Mouse (Mus musculus): ENCODE results near the gene Ebi3.
A peak's percentile ranks its signal among the peaks of the same experiment; 100 is the strongest.
"Not testable (repeated sequence)": the region's sequence is repeated elsewhere in the genome, so short reads cannot be mapped to it uniquely, and the experiment has no call there.

Gene Ebi3

GRCm38 (mm10) chr17:55952447-55953027 is at the start of gene Ebi3:
TSS of gene Ebi3 (plus strand) at chr17:55952640.
- no peak for DNase-seq (ENCODE audit: low spot score)

GRCm38 (mm10) chr17:55903087-55903486 is 49.4 kb upstream of the Ebi3 start:
- no peak for DNase-seq (ENCODE audit: low spot score)

DNA sequence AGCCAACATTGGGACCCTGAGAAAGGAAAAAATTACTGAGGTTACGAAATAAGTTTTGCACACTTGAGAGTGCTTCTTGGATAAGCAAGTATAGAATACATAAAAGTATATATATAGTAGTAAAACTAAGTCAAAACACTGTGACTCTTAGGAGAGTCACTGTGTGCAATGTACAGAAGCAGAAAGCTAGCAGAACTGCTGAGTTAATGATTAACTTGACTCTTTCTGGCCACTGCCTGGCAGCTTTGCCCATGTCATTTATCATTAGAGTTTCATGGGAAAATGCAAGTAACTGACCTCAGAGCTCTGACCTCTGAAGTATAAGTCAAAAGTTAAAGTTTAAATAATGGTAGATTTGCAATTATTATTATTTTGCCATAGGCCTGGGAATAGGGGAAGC is 48.8 kb upstream of the Ebi3 start:
- no peak for DNase-seq (ENCODE audit: low spot score)

GRCm38 (mm10) chr17:55904131-55904530 is 48.3 kb upstream of the Ebi3 start:
- DNase-seq (ENCODE audit: low spot score): no peak

DNA sequence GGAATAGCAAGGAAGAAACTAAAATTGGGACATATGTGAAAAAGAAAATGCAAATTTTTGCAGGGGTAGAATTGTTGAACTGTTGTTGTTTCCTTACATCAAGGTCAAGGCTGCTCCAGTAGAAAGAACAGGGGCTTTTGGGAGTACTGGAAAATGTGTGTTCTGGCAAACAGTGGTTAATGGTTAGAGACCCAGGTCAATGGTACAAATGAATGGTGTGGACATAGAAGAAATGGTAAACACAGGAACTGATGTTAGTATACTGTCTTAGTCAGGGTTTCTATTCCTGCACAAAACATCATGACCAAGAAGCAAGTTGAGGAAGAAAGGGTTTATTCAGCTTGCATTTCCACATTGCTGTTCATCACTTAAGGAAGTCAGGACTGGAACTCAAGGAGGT is 45.8 kb upstream of the Ebi3 start:
- no peak for DNase-seq (ENCODE audit: low spot score)

- DNase-seq (ENCODE audit: low spot score): peak; percentile 74
Observed at GRCm38 (mm10) chr17:55931553-55932502, 20.6 kb upstream of the Ebi3 start.

DNA sequence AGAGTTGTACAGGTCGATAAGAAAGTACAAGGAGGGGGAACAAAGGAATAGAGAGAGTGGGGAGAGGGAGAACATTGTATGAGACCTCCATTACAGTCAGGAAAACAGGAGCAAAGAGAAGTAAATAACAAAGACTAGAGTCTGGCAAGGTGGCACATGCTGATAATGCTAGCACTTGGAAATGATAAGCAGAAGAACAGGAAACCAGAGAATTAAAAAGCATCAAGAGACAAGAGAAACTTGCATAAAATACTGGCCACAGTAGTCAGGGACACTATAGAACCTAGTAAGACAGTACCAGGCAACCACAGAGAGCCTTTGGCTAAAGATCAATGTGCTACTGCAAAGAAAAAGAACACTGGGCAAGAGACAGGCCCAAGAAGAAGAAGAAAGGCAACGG is 19.8 kb upstream of the Ebi3 start:
- no peak for DNase-seq (ENCODE audit: low spot score)

DNA sequence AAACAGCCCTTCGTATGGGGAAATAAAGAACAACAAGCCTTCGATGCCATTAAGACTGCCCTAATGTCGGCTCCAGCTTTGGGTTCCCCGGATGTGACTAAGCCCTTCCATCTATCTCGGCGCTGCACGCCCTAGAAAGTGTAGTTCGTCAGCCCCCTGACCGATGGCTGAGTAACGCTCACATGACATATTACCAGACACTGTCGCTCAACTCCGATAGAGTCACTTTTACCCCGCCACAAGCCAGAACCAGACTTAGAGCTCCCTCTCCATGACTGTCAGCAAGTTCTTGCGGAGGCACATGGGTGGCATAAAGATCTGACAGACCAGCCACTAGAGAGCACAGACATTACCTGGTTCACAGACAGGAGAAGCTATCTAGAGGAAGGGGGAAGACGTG is 19.2 kb upstream of the Ebi3 start:
- DNase-seq (ENCODE audit: low spot score): no peak

- not testable (repeated sequence) for DNase-seq (ENCODE audit: low spot score)
Observed at GRCm38 (mm10) chr17:55944387-55944865, 8.0 kb upstream of the Ebi3 start.

DNA sequence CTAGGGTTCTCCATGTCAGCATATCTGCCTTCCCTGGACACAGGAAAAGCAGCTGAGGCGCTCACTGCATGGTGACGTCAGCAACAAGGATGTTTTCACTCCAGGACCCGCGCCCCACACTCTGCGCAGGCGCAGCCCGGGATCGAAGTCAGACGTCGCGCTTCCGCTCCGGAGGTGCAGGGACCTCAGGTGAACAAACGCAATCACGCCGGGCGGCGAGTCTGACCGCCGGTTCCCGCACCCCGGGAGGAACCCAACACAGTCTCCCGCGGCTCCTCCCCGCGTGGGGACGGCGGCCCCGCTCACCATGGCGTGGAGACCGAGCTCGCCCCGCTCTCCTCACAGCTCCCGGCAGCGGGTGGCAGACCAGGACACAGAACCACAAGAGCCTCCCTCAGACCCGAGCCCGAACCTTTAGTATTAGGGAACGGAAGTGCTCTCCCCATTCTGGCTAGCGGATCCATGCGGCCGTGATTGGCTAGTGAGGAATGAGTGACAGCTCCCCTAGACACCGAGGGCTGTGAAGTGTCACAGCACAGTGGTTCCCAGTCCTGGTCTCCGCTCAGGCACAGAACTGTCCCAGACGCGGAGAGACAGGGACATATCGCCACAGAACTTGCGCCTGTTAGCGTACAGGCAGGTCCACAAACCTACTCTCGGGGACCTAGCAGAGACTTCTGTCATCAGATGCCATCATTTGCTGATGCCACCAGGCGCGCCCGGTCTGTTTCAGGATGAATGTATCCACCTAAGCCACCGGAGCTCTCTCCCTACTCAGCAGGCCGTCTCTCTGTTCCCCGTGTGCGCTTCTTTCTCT is 7.4 kb upstream of the Ebi3 start:
- peak; percentile 72 for DNase-seq (ENCODE audit: low spot score)

- no peak for DNase-seq (ENCODE audit: low spot score)
Observed at GRCm38 (mm10) chr17:55945696-55946095, 6.7 kb upstream of the Ebi3 start.

- DNase-seq (ENCODE audit: low spot score): no peak
Observed at GRCm38 (mm10) chr17:55948647-55949046, 3.8 kb upstream of the Ebi3 start.

DNA sequence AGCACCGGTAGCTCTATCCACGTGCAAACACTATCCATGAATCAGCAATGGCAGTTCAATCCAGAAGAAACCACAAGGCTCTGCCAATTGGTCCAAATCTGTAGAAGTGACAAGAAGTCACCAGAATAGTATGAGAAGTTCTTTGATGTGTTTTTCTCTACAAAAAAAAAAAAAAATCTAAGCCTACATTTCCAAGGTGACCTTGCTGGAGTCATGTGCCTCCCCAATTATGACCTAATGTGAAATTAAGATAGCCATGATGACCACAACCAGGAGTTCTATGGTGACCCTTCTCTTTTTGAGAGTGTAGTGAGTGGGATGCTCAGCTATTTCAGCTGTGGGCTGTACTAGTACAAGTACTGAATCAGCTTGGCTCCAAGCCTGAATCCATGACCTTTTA is 3.0 kb upstream of the Ebi3 start, which contains the start of gene Zfp119b:
Gene Zfp119b (minus strand): TSS at position 101 of the 400 bp plus-strand sequence.
- DNase-seq (ENCODE audit: low spot score): no peak

DNA sequence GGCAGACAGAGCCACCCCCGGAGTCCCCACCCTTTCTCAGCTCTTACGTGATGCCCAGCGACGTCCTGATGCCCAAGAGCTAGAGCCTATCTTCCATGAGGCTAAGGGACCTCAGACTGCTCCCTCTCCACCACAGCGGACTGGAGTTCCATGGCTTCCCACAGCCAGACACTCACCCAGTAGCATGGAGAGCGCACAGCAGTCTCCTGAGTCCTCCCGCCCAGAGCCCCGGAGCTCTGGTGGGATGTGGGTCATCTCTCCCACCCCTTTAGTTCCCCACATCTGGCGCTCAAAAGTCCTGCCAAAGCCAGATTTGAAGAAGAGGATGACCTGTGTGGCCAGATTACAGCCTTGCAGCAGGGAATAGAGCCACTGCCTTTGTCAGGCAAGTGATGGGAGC is 1.8 kb upstream of the Ebi3 start:
- DNase-seq (ENCODE audit: low spot score): no peak

DNA sequence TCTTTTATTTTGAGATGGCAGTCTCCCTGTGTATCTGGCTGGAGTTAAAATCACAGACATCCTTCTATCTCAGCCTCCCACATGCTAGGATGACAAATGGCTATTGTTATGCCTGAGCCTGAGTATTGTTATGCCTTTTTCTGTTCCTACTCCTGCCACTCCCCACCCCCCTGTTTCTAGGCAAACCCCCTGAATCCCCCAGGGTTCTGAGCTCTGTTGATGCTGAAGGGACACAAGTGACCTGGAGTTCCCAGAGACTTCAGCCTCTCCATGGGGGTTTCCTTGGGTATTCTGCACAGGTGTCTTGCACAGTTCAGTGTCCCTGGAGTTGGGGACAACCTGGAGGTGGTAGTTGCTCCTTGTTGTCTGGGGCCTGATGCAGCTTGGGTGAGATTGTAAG is 399 bp upstream of the Ebi3 start:
- no peak for DNase-seq (ENCODE audit: low spot score)

DNA sequence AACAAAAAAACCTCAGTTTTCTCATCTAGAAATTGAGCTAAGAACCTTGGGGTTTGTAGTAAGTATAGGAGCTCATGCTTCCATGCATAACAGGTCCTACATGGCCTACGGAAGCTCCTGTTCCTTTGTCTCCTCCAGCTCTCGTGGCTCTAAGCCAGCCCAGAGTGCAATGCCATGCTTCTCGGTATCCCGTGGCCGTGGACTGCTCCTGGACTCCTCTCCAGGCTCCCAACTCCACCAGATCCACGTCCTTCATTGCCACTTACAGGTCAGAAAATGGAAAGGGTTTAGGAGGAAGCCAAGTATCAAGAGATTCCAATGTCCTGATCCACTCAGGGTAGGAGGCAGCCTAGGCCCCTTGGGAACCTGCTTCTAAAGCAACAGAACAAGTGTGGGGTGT is 1.3 kb downstream of the Ebi3 start:
- no peak for DNase-seq (ENCODE audit: low spot score)

- DNase-seq (ENCODE audit: low spot score): no peak
Observed at GRCm38 (mm10) chr17:55954229-55954628, 1.8 kb downstream of the Ebi3 start.

- DNase-seq (ENCODE audit: low spot score): no peak
Observed at GRCm38 (mm10) chr17:55956129-55956528, 3.7 kb downstream of the Ebi3 start.

DNA sequence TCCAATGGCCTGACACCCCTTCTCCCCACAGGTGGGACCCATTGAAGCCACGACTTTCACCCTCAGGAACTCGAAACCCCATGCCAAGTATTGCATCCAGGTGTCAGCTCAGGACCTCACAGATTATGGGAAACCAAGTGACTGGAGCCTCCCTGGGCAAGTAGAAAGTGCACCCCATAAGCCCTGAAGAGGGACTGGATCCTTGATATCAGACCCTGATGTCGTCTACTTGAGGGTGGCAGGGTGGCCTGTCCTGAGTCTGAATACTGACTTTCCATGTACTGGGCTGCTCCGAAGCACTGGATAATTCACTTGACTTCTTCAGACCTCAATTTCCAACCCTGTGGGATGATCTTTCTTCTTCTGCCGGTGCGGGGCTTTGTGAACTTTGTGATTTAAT is 4.2 kb downstream of the Ebi3 start:
- no peak for DNase-seq (ENCODE audit: low spot score)

DNA sequence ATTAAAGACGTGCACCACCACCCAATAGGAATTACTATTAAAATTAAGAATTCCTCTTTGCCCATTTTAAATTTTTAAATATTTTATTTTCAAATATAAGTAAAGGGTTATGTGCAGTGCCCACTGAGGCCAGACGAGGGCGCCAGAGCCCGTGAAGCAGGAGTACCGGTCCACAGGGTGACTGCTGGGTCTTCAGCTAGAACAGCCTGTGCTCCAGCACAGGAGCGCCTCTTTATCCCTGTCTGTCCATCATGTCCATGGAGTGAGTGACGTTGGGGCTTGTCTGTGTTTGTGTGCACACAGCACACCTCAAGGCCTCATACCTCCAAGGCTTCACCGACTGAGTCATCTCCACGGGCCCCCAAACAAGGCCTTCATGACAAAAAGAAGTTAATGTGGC is 4.7 kb downstream of the Ebi3 start:
- peak; percentile 68 for DNase-seq (ENCODE audit: low spot score)

GRCm38 (mm10) chr17:55957726-55958583 is 5.5 kb downstream of the Ebi3 start:
- DNase-seq (ENCODE audit: low spot score): no peak

DNA sequence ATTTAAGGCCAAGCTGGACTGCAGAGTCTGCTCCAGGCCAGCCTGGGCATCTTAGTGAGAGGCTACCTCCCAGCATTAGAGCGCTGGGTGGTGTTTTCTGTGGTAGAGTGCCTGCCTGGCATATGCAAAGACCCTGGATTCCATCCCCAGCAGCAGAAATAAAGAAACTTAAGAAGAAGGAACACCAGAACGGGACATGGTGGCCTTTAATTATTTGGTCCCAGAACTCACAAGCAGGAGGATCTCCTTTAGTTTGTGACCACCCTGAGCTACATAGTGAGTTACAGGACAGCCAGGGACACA is 6.1 kb downstream of the Ebi3 start:
- no peak for DNase-seq (ENCODE audit: low spot score)
